Mouse (Mus musculus) midbrain, embryonic 11.5 days (tissue): ENCODE measurements around the gene Gm16223. TPM values are rescaled to one million over a fixed set of nuclear protein-coding genes. Genes with fewer than 3 reads are reported as not detected.
A peak's percentile ranks its signal among the peaks of the same experiment; 100 is the strongest.

Experiments
- ATAC-seq: fragments of 200-750 bp; cut with Nextera tagmentation; 2 replicates; pipeline ENCODE4 v1.8.0; 2017; ENCODE audit warnings: moderate TSS enrichment, moderate library complexity; ENCODE audit not compliant: low FRiP score
- DNase-seq: peaks from one replicate; pipeline ENCODE4 v3.0.0; 2015; ENCODE audit warnings: low spot score; ENCODE audit errors: missing footprints
- H3K27ac ChIP-seq: fragments of 300-500 bp; sonication (generic); 2 replicates; pipeline ENCODE4 v1.5.1; 2014; ENCODE audit warnings: low read depth, low read length
- H3K27me3 ChIP-seq: fragments of 300-500 bp; sonication (generic); 2 replicates; pipeline ENCODE4 v1.6.1; 2014; ENCODE audit warnings: mild to moderate bottlenecking, low read length, moderate library complexity, mixed read lengths; ENCODE audit not compliant: control insufficient read depth, insufficient read depth
- H3K36me3 ChIP-seq: fragments of 300-500 bp; sonication (generic); 2 replicates; pipeline ENCODE4 v1.6.1; 2014; ENCODE audit warnings: mild to moderate bottlenecking, low read length, moderate library complexity, mixed read lengths; ENCODE audit not compliant: control insufficient read depth, insufficient read depth
- H3K4me1 ChIP-seq: fragments of 300-500 bp; sonication (generic); 2 replicates; pipeline ENCODE4 v1.6.1; 2014; ENCODE audit warnings: low read length; ENCODE audit not compliant: control insufficient read depth, insufficient read depth
- H3K4me2 ChIP-seq: fragments of 300-500 bp; sonication (generic); 2 replicates; pipeline ENCODE4 v1.6.1; 2014; ENCODE audit warnings: mild to moderate bottlenecking, moderate library complexity
- H3K4me3 ChIP-seq: fragments of 300-500 bp; sonication (generic); 2 replicates; pipeline ENCODE4 v1.5.1; 2014; ENCODE audit warnings: low read depth, low read length
- H3K9ac ChIP-seq: fragments of 300-500 bp; sonication (generic); 2 replicates; pipeline ENCODE4 v1.6.1; 2014; ENCODE audit warnings: low read length
- H3K9me3 ChIP-seq: fragments of 300-500 bp; sonication (generic); 2 replicates; pipeline ENCODE4 v1.6.1; 2016; ENCODE audit warnings: low read length; ENCODE audit not compliant: control insufficient read depth
- WGBS: fragments of 180-500 bp; shearing (Covaris S2); extraction: QIAGEN DNeasy Blood & Tissue Kit; methylation state at CpG from one replicate; pipeline ENCODE4 v1.1.7; 2014; 5-methylcytosine and 5-hydroxymethylcytosine counted together
- polyA plus RNA-seq: library from polyadenylated mRNA; unstranded; fragments of >200 nt; fragmentation: Nextera tagmentation; extraction: Ambion mirVana; gene quantifications from 2 replicates; pipeline ENCODE4 v1.2.1, GENCODE M21; 2014

The Gm16223 gene
- polyA plus RNA-seq = not detected in 2 replicates

DNA sequence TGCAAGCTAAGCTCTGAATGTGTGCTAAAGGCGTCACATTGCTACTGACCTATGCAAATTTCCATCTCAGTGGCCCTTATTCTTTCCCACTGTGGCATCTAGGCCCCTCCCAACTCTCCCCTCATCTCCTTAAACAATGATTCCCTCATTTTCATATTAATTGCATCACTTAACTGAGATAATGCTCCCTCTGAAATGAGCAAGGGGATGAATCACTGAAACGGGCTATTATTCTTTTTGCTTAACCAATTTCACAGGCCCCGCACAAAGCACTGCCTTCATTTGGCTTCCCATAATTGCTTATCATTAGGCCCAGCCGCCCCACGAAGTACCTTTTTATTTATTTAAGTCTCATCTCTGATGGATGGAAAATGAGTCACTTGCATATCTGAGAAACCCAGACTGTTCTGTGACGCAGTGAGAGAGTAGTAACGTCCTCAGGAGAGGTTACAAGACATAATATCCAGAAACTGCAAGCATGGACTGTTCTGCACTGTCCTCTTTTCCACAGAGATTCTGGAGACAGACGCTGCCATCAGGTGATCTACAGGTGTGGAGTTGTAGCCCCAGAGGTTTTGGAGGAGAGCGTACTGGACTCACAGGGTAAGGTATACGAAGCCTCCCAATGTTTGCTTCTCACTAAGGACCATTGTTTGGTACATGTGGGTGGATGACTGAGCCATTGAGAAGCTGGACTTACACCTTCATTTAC, at the start of gene Gm16223:
Gene Gm16223, plus strand, starts transcription at position 485 of the 712 bp plus-strand sequence.
- H3K27ac ChIP-seq = no peak within 1 kb of the TSS
- no peak for DNase-seq
- H3K9me3 ChIP-seq = no peaks in the 10 kb centered on the region
- H3K4me3 ChIP-seq = no peak within 1 kb of the TSS
- H3K4me2 ChIP-seq = no peak within 1 kb of the TSS
- no peaks in the 10 kb centered on the region for H3K4me1 ChIP-seq
- H3K36me3 ChIP-seq = no peaks in the 10 kb centered on the region
- H3K9ac ChIP-seq = no peak within 1 kb of the TSS
- peak; percentile 61; the same call in 1 of the 2 replicates for ATAC-seq
- H3K27me3 ChIP-seq = no peaks in the 10 kb centered on the region
- WGBS = 81% methylated on average over 10 of the region's 10 CpGs

- H3K36me3 ChIP-seq = no peaks in the 10 kb centered on the region
- H3K27me3 ChIP-seq = no peaks in the 10 kb centered on the region
- ATAC-seq (no peak), DNase-seq (no peak)
- H3K9me3 ChIP-seq = no peaks in the 10 kb centered on the region
- WGBS = 82% methylated on average over 3 of the region's 3 CpGs
- no peaks in the 10 kb centered on the region for H3K4me1 ChIP-seq
- no peak overlapping the region for H3K4me2 ChIP-seq
- no peak overlapping the region for H3K4me3 ChIP-seq
- H3K27ac ChIP-seq = no peak overlapping the region
- H3K9ac ChIP-seq = no peak overlapping the region
Measured at GRCm38 (mm10) chr5:42022029-42022428, 45.7 kb upstream of the Gm16223 start.

- DNase-seq (no peak), ATAC-seq (no peak)
- H3K27ac ChIP-seq = no peak overlapping the region
- no peaks in the 10 kb centered on the region for H3K9me3 ChIP-seq
- no peak overlapping the region for H3K9ac ChIP-seq
- no peak overlapping the region for H3K4me3 ChIP-seq
- H3K36me3 ChIP-seq = no peaks in the 10 kb centered on the region
- H3K27me3 ChIP-seq = no peaks in the 10 kb centered on the region
- H3K4me2 ChIP-seq = no peak overlapping the region
- WGBS = 77% methylated on average over 1 of the region's 1 CpGs
- H3K4me1 ChIP-seq = no peaks in the 10 kb centered on the region
Measured at GRCm38 (mm10) chr5:42023521-42023920, 44.2 kb upstream of the Gm16223 start.

- Histone ChIP-seq H3K9me3 (no peaks in the 10 kb centered on the region), H3K4me2 (no peak overlapping the region), H3K9ac (no peak overlapping the region), H3K27me3 (no peaks in the 10 kb centered on the region), H3K4me1 (no peaks in the 10 kb centered on the region), H3K27ac (no peak overlapping the region), H3K36me3 (no peaks in the 10 kb centered on the region), H3K4me3 (no peak overlapping the region)
- peak; percentile 86 for DNase-seq
- peak; percentile 77 for ATAC-seq
- WGBS = 54% methylated on average over 15 of the region's 15 CpGs
Measured at GRCm38 (mm10) chr5:42036388-42037082, 31.2 kb upstream of the Gm16223 start.

DNA sequence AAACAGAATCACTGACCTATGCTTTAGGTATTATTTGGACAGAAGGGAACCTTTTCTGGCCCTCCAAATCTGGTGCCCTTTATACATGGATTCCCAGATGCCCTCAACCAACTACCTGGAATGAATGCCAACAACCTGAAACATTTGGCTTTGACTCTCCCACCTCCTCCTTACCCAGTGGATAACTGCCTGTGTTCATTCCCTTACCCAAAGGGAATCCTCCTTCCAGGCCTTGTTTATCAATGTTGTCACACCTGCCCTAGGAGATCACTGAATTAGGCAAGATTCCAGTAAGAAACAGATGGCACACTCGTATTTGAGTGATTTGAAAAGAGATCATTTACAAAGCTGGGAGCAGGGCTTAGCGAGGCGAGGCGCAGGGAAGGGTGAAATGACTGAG, 13.1 kb upstream of the Gm16223 start:
- Histone ChIP-seq H3K27ac (no peak overlapping the region), H3K4me1 (no peaks in the 10 kb centered on the region), H3K4me3 (no peak overlapping the region), H3K27me3 (no peaks in the 10 kb centered on the region), H3K9me3 (no peaks in the 10 kb centered on the region), H3K9ac (no peak overlapping the region), H3K4me2 (no peak overlapping the region), H3K36me3 (no peaks in the 10 kb centered on the region)
- DNase-seq (no peak), ATAC-seq (no peak)
- WGBS = 90% methylated on average over 4 of the region's 4 CpGs

DNA sequence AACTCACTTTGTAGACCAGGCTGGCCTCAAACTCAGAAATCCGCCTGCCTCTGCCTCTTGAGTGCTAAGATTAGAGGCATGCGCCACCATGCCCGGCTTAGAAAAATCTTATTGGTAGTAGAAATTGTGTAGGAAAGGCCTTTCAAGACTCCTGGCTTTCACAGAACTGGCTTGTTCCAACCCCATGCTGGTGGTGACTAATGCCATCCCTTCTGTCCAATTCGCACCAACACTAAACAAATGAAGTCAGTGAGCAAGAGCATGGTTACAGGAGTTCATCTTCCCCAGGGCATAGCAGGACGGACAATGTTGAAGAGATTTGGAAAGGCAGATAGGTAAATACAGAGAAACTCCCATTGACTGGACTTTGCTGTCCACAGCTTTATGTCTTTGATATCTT, 12.6 kb upstream of the Gm16223 start:
- H3K4me3 ChIP-seq = no peak overlapping the region
- no peak for ATAC-seq
- no peaks in the 10 kb centered on the region for H3K27me3 ChIP-seq
- H3K4me2 ChIP-seq = no peak overlapping the region
- H3K4me1 ChIP-seq = no peaks in the 10 kb centered on the region
- no peak overlapping the region for H3K27ac ChIP-seq
- WGBS = 89% methylated on average over 5 of the region's 5 CpGs
- no peaks in the 10 kb centered on the region for H3K36me3 ChIP-seq
- no peak for DNase-seq
- H3K9me3 ChIP-seq = no peaks in the 10 kb centered on the region
- no peak overlapping the region for H3K9ac ChIP-seq

GRCm38 (mm10) chr5:42065090-42065489, 2.7 kb upstream of the Gm16223 start:
- DNase-seq = no peak
- no peak overlapping the region for H3K4me2 ChIP-seq
- H3K4me1 ChIP-seq = no peaks in the 10 kb centered on the region
- no peak for ATAC-seq
- no peaks in the 10 kb centered on the region for H3K27me3 ChIP-seq
- H3K9ac ChIP-seq = no peak overlapping the region
- no peaks in the 10 kb centered on the region for H3K9me3 ChIP-seq
- H3K27ac ChIP-seq = no peak overlapping the region
- 67% methylated on average over 2 of the region's 2 CpGs for WGBS
- H3K36me3 ChIP-seq = no peaks in the 10 kb centered on the region
- H3K4me3 ChIP-seq = no peak overlapping the region

GRCm38 (mm10) chr5:42067075-42067474, 685 bp upstream of the Gm16223 start:
- no peak overlapping the region for H3K27ac ChIP-seq
- WGBS = 86% methylated on average over 3 of the region's 3 CpGs
- no peaks in the 10 kb centered on the region for H3K9me3 ChIP-seq
- no peak overlapping the region for H3K9ac ChIP-seq
- no peaks in the 10 kb centered on the region for H3K27me3 ChIP-seq
- ATAC-seq = 0 out of 2 replicates have a peak, but pooled peaks have one; percentile 22
- H3K4me2 ChIP-seq = no peak overlapping the region
- H3K4me1 ChIP-seq = no peaks in the 10 kb centered on the region
- no peaks in the 10 kb centered on the region for H3K36me3 ChIP-seq
- H3K4me3 ChIP-seq = no peak overlapping the region
- no peak for DNase-seq

DNA sequence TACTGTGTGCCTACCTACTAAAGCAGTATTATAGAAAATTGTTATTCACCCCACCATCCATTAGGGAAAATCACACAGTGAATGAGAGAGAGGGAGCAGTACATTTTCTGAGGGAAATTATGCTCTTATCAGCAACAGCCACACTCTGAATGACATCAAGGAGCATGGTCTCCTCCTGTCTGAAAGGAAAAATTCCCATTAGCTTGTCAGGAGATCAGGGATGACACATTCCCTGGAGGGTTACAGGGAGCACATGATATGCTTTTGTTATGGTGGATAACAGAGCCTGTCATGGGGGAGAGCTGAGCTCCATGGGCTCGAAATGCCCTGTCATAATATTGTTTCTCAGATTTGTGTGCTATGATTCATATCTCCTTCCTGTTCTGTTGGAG, 424 bp downstream of the Gm16223 start:
- Histone ChIP-seq H3K27me3 (no peaks in the 10 kb centered on the region), H3K9ac (no peak overlapping the region), H3K9me3 (no peaks in the 10 kb centered on the region), H3K4me2 (no peak overlapping the region), H3K27ac (no peak overlapping the region), H3K36me3 (no peaks in the 10 kb centered on the region), H3K4me1 (no peaks in the 10 kb centered on the region), H3K4me3 (no peak overlapping the region)
- ATAC-seq = peak; percentile 73
- WGBS = 78% methylated on average over 1 of the region's 1 CpGs
- no peak for DNase-seq
